Mouse (Mus musculus): ENCODE results near the gene Canx.
"Not testable (repeated sequence)": the region's sequence is repeated elsewhere in the genome, so short reads cannot be mapped to it uniquely, and the experiment has no call there.

Canx gene

DNA sequence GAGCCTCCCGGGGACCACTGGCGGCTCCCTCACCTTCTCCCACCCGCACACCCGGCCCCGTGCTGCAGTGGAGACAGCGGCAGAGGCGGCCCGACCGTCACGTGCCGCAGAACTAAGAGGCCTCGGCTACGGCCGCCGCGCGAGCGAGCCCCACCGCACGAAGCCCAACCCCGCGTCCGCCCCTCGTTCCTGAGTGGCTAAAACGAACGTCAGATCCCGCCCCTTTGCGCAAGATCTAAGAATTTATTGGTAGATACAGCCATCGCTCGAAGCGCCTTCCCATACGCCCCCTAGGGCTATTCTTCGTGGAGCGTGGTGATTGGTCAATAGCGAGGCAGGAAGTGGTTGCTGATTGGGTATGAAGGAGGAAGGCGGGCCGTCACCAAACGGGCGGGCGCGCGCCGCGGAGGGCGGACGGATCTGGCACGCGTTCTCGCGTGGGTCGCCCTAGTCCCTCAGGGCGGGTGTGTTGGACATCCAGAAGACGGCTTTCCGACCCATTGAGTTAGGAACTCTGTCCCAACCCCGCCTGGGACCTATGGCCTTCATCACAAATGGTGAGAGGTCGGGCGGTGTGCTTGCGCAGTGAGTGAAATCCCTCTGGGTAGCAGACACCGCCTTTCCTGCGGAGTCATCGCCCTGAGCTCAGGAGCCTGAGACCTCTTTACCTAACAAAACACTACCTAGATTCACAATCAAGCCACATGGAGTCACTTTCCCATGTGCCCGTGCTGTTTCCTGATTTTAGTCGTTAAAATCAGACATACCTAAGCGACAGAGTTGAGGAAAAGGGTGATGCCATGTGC lies at the start of gene Canx:
Canx (minus strand) TSS at position 178 of the 806 bp plus-strand sequence.
- DNase-seq (ENCODE audit: low read depth, low spot score), result peak; percentile 98

- no peak for DNase-seq (ENCODE audit: low read depth, low spot score)
Observed at GRCm38 (mm10) chr11:50374286-50375015, 49.0 kb upstream of the Canx start.

GRCm38 (mm10) chr11:50373621-50374020 lies 48.1 kb upstream of the Canx start:
- no peak for DNase-seq (ENCODE audit: low read depth, low spot score)

- no peak for DNase-seq (ENCODE audit: low read depth, low spot score)
Observed at GRCm38 (mm10) chr11:50373086-50373485, 47.6 kb upstream of the Canx start.

- DNase-seq (ENCODE audit: low read depth, low spot score), result no peak
Observed at GRCm38 (mm10) chr11:50371911-50372310, 46.4 kb upstream of the Canx start.

GRCm38 (mm10) chr11:50371399-50371841 lies 45.9 kb upstream of the Canx start:
- DNase-seq (ENCODE audit: low read depth, low spot score), result peak; percentile 82

GRCm38 (mm10) chr11:50370969-50371368 lies 45.5 kb upstream of the Canx start:
- no peak for DNase-seq (ENCODE audit: low read depth, low spot score)

GRCm38 (mm10) chr11:50369360-50369911 lies 44.0 kb upstream of the Canx start:
- DNase-seq (ENCODE audit: low read depth, low spot score), result no peak

DNA sequence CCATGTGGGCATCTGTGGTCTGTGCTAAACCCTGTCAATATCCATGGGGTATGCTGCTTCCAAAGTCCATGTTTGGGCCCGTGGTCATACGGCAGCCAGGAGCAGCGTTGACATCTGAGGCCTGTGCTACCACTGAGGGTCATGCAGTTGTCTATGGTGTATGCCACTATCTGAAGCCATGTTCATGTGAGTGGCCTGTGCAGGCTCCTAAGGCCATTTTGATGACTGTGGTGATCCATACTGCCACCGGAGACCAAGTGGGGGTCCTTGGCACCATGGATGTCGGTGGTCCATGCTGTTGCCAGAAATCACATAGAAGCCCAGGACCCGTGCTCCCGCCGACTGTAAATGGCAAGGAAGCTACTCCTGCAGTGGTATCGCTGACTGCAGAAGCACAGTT lies 42.1 kb upstream of the Canx start:
- DNase-seq (ENCODE audit: low read depth, low spot score), result no peak

DNA sequence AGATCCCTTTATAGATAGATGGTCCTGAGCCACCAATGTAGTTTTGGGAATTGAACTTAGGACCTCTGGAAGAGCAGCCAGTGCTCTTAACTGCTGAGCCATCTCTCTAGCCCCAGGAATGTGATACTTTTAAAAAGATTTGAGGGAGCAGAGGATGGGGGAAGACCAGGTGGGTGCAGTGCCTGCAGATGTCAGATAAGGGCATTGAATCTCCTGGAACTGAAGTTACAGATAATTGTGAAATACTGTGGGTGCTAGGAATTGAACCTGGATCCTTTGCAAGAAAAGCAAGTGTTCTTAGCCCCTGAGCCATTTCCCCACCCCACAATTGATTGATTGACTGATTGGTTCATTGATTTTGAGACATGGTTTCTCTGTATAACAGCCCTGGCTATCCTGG lies 39.8 kb upstream of the Canx start:
- no peak for DNase-seq (ENCODE audit: low read depth, low spot score)

- DNase-seq (ENCODE audit: low read depth, low spot score), result peak; percentile 90
Observed at GRCm38 (mm10) chr11:50364548-50364947, 39.1 kb upstream of the Canx start.

GRCm38 (mm10) chr11:50361282-50361681 lies 35.8 kb upstream of the Canx start:
- not testable (repeated sequence) for DNase-seq (ENCODE audit: low read depth, low spot score)

DNA sequence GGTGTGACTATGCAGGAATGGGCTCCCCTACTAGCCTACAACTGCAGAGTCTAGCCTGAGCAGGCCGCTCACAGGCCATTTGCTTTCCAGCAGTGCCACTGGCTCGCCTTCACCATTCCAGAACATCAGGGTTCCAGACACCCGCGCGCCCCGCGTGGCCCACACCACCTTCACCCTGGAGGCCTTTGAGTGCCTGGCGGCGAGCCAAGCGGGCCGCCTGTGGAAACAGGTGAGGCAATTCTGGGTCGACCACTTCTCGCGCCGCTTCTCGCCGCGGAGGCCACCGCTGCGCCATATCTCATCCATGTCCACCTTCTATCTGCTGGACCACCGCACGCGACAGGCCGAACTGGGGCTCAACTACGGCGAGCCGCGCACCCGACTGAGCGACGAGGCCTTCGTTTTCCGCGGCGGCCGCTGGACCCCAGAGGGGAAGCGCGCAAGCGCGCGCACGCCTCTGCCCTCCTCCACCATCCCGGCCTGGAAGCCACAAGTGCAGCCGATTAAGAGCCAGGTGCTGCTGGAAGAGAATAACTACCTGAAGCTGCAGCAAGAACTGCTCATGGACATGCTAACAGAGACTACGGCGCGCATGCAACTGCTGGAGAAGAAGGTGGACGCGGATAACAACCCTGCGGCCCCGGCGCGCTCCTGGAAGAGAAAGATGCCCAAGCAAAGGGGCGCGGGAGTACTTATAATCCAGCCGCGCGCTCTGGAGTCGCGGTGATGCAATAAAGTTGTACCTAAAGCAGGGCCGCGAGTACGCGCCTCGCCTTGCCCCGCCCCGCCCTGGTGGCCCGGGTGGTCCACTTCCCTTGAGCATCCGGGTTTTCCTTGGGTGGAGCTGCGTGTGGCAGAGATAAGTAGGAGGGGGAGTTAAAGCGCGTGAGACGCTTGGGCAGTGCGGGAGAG lies 33.7 kb upstream of the Canx start:
- DNase-seq (ENCODE audit: low read depth, low spot score), result peak; percentile 31

DNA sequence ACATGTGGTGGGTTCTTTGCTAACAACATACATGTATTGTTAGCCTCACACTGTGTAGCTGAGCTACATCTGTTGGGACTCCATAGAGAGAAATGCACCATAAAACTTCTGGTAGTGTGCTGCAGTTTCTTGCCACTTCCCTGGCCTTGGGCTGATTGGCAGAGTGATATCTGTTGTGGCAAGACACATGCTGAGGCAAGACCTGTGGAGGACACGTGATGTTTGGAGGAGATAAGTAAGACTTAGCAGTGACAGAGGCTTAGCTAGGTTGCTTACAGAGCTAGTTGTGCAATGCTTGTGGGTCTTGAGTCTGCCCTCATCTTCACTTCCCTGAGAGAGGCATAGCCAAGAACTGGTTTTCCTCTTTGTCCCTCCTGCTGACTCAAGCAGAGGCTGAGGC lies 29.9 kb upstream of the Canx start:
- no peak for DNase-seq (ENCODE audit: low read depth, low spot score)

GRCm38 (mm10) chr11:50354851-50355250 lies 29.4 kb upstream of the Canx start:
- DNase-seq (ENCODE audit: low read depth, low spot score), result no peak

- no peak for DNase-seq (ENCODE audit: low read depth, low spot score)
Observed at GRCm38 (mm10) chr11:50354162-50354561, 28.7 kb upstream of the Canx start, which contains the start of gene Cby3. TSS of gene Cby3 (plus strand) at chr11:50354462.

DNA sequence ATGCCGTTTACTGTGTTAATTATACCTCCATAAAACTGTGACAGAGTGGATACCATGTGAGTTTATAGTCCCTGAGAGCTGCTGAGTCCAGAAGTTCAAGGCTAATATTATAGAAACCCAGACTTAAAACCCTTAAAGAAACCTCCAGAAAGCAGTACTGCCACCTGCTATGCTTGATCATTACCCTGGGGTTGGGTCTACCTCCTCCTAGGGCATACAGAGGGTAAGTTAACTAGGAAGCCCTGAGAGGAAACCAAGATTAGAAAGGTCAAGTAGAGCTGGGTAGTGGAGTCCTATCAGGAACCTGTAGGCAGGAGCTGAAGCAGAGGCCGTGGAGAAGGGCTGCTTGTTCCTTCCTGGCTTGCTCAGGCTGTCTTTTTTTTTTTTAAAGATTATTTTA lies 26.7 kb upstream of the Canx start:
- DNase-seq (ENCODE audit: low read depth, low spot score), result no peak

GRCm38 (mm10) chr11:50346256-50347032 lies 21.0 kb upstream of the Canx start:
- DNase-seq (ENCODE audit: low read depth, low spot score), result no peak

DNA sequence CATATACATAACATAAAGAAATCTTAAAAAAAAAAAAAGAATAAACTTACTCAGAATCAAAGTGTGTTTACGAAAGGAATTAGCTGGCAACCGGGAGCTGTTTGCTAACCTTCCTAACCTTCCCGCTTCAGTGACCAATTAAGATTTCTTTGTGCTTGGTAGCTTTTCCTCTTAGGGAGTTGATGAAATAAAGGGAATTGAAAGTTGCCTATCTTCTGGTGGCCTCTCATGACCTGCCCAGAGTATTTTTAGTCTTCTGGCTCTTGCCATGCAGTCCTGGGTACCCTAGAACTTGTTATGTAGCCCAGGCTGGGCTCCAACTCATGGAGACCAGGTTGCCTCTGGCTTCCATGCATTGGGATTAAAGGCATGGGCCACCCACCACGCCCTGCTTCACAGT lies 20.0 kb upstream of the Canx start:
- no peak for DNase-seq (ENCODE audit: low read depth, low spot score)

DNA sequence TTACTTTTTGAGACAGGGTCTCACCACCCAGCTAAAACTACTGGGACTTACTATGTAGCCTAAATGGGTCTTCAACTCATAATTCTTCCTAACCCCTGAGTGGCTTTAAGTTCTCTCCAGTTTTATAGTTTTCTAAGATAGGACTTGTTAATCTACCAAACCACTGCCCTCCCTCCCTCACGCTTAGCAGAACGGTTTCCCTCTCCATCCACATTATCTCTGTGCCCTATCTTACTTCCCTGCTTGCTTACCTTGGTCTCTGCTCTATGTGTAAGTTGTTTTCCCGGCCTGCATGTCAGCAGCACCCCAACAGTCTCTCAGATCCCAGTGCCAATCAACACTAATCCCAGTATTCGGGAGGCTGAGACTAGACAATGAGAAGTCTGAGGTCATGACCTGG lies 11.4 kb upstream of the Canx start:
- DNase-seq (ENCODE audit: low read depth, low spot score), result no peak

DNA sequence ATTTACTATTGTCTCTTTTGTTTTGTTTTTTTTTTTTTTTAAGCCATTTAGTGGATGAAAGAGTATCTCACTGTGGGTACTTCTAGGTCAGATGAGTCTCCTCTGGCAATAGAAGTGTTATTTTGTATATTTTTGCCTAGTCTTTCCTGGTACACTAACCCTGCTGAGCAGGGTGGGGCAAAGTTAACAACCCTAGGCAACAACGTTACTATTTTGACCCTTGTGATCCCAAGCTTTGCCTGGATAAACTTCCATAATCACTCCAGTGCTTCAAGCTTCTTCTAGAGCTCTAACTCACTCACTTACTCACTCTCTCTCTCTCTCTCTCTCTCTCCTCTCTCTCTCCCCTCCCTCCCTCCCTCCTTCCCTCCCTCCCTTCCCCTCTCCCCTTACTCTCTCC lies 10.7 kb upstream of the Canx start:
- no peak for DNase-seq (ENCODE audit: low read depth, low spot score)

Measured in CD4-positive, CD25-positive, alpha-beta regulatory T cell, adult 2 months (primary cell).